Mouse (Mus musculus) C2C12 (cell line): ENCODE results near the gene Atxn7l1. TPM values are rescaled to one million over a fixed set of nuclear protein-coding genes. Genes with fewer than 3 reads are reported as not detected.

Experiments
- H3K27me3 ChIP-seq: one replicate; pipeline ENCODE4 v1.6.1; 2011; ENCODE audit not compliant: control insufficient read depth, insufficient read depth, insufficient read length
- H3K36me3 ChIP-seq: one replicate; pipeline ENCODE4 v1.6.1; 2011; ENCODE audit not compliant: control insufficient read depth, insufficient read depth
- H3K4me3 ChIP-seq: one replicate; pipeline ENCODE4 v1.5.1; 2011; ENCODE audit warnings: mild to moderate bottlenecking, control low read depth; ENCODE audit not compliant: poor library complexity, insufficient read depth, severe bottlenecking
- H3K79me2 ChIP-seq: one replicate; pipeline ENCODE4 v1.6.1; 2011; ENCODE audit not compliant: control insufficient read depth, insufficient read depth
- H3K79me3 ChIP-seq: one replicate; pipeline ENCODE4 v1.6.1; 2011; ENCODE audit warnings: low read depth, control low read depth
- H3ac ChIP-seq: one replicate; pipeline ENCODE3; 2011; ENCODE audit warnings: low read depth; ENCODE audit not compliant: control insufficient read depth, insufficient read length
- CEBPB ChIP-seq: IDR thresholded peaks from one replicate; pipeline ENCODE4 v1.6.1; 2011; ENCODE audit warnings: low read depth, mild to moderate bottlenecking, control low read depth, moderate library complexity
- CTCF ChIP-seq: IDR thresholded peaks from one replicate; pipeline ENCODE4 v1.5.1; 2011; ENCODE audit not compliant: control insufficient read depth, insufficient read depth, insufficient read length
- FOSL1 ChIP-seq: IDR thresholded peaks from one replicate; pipeline ENCODE4 v1.8.0; 2011; ENCODE audit warnings: mild to moderate bottlenecking, low read length; ENCODE audit not compliant: poor library complexity, insufficient read depth, severe bottlenecking
- MAX ChIP-seq: IDR thresholded peaks from one replicate; pipeline ENCODE4 v1.6.1; 2011; ENCODE audit warnings: mild to moderate bottlenecking, control low read depth
- MYOD1 ChIP-seq: IDR thresholded peaks from one replicate; pipeline ENCODE4 v1.6.1; 2011; ENCODE audit warnings: low read depth; ENCODE audit not compliant: control insufficient read depth, insufficient read length
- MYOG ChIP-seq: IDR thresholded peaks from one replicate; pipeline ENCODE4 v1.6.1; 2011; ENCODE audit not compliant: control insufficient read depth, insufficient read length; ENCODE audit errors: extremely low read depth
- USF1 ChIP-seq: IDR thresholded peaks from one replicate; pipeline ENCODE4 v1.6.1; 2011; ENCODE audit warnings: low read depth, mild to moderate bottlenecking, control low read depth, moderate library complexity
- polyA plus RNA-seq: library from polyadenylated mRNA; unstranded; fragments of >200 nt; fragmentation: generic; extraction: Trizol; gene quantifications from one replicate; pipeline ENCODE4 v1.2.1, GENCODE M21; 2012; ENCODE audit warnings: missing spikeins

Atxn7l1 gene
- polyA plus RNA-seq, 1 experiment = 14.6 TPM

DNA sequence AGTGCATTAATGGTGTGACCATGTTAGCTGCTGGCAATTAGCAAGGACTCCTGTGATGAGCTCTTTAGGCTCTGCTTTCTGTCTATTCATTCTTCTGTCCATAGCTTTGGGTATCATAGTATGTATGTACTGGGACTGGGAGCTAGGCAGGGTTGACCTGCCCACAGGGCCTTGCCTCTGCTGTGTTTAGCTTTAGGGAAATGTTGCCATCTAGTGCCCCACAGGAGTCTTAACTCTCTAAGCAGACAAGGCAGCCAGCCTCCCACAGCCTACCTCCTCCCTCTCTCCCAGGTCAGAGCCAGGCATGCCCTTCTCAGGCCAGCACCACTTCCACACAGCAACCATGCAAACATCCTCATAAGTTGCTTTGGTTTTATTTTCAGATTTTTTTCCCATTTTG, 38.0 kb upstream of the Atxn7l1 start:
- Histone ChIP-seq H3K36me3 (no peaks in the 10 kb centered on the region), H3K4me3 (no peak overlapping the region), H3K79me3 (no peaks in the 10 kb centered on the region), H3ac (no peak overlapping the region), H3K79me2 (no peaks in the 10 kb centered on the region), H3K27me3 (no peaks in the 10 kb centered on the region)
- TF ChIP-seq CEBPB = no peak
- peak; percentile 59 for TF ChIP-seq CTCF

DNA sequence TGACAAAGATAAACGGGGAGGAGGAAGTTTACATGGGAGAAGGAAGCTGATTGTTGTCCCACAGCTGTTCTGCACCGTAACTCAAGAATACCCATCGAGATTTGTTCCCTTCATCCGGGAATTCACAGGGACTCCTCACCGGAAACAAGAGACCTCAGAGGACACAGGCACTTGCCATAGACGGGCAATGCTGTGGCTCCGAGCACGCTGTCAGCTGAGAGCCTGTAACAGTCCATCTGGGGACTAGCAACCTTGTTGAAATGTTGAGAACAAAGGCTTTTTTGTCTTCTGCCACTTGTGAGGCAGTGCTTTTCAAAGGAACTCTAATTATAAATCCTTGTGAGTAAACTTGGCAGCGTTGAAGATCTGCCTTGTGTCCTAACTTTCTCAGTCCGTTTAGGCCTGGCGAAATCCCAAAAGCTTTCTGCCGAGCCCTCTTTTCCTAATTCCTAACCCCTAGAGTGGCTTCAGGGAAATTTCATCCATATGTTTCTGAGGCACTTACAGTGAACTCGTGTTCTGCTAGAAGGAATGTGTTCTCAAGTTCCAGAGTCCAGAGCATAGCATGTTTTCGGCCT, 36.5 kb upstream of the Atxn7l1 start:
- TF ChIP-seq CEBPB = no peak
- TF ChIP-seq CTCF = no peak
- no peak for TF ChIP-seq MAX
- no peak for TF ChIP-seq MYOG
- no peak for TF ChIP-seq MYOD1
- Histone ChIP-seq H3ac (no peak overlapping the region), H3K79me2 (no peaks in the 10 kb centered on the region), H3K36me3 (no peaks in the 10 kb centered on the region), H3K4me3 (no peak overlapping the region), H3K79me3 (no peaks in the 10 kb centered on the region), H3K27me3 (no peaks in the 10 kb centered on the region)

DNA sequence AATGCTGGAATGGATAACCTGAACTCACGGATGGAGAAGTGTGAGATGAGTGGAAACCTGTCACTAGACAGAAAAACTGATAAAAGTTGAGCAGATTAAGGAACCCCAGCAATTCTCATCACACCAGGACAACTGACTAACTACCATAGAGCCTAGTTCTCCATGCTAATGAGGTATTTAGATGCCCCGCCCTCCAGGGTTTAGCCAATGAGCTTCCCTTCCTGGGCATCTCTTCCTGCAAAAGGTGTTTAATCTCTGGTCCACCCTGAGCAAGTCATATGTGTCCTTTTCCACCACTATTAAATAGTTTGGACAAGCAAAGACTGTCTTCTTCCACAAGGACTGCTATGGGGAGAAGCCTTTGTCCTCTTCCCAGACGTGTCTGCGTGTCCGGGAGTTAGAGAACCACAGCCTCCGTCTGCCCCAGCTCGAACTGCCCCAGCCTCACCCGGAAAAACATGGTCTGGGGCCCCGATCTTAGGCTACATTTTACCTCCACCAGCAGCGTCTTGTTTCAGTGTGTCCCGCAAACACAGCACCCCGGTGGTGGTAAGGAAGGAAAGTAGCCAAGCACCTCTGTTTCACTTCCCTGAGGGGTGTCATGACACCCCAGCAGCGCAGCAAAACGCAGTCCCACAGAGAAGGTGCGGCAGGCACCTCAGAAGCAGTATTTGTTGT, 28.7 kb upstream of the Atxn7l1 start:
- TF ChIP-seq MYOG = no peak
- no peak for TF ChIP-seq CEBPB
- no peak for TF ChIP-seq MYOD1
- TF ChIP-seq USF1 = no peak
- TF ChIP-seq MAX = no peak
- no peak for TF ChIP-seq CTCF
- TF ChIP-seq FOSL1 = no peak

DNA sequence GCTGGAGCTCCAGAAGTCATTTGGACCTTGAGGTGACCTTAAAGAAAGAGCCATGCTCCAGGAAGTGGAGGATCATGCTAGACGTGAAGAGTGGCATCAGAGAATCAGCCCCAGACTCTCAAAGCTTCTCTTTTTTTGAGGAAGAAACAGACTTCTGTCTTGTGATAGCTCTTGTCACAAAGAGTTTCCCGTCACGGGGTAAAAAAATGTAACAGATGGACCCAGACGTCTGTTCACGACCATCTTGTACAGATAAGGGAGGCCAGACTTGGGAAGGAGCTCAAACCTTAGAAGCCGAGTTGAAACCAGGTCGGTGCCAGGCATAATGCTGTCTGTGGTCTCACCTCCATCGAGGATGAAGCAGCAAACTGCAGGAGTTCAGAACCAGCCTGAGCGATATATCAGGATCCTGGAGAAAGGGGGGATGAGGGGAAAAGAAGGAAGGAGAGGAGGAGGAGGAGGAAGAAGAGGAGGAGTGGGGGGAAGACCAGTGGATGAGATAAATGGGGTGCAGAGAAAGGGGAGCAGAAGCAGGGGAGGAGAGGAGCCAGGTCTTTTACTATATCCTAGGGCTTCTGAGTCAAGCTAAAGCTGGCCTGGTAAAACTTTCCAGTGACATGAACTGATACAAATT, 21.8 kb upstream of the Atxn7l1 start:
- Histone ChIP-seq H3K27me3 (no peaks in the 10 kb centered on the region), H3K4me3 (no peak overlapping the region), H3ac (no peak overlapping the region), H3K79me3 (no peaks in the 10 kb centered on the region), H3K79me2 (no peaks in the 10 kb centered on the region), H3K36me3 (no peaks in the 10 kb centered on the region)
- TF ChIP-seq CTCF (no peak), FOSL1 (no peak), MYOD1 (no peak), CEBPB (no peak), MAX (no peak)

More for the DNA sequence above, 28.7 kb upstream of the Atxn7l1 start:
- no peak overlapping the region for H3ac ChIP-seq
- no peaks in the 10 kb centered on the region for H3K36me3 ChIP-seq
- no peaks in the 10 kb centered on the region for H3K79me3 ChIP-seq
- no peak overlapping the region for H3K4me3 ChIP-seq
- no peaks in the 10 kb centered on the region for H3K79me2 ChIP-seq
- no peaks in the 10 kb centered on the region for H3K27me3 ChIP-seq

DNA sequence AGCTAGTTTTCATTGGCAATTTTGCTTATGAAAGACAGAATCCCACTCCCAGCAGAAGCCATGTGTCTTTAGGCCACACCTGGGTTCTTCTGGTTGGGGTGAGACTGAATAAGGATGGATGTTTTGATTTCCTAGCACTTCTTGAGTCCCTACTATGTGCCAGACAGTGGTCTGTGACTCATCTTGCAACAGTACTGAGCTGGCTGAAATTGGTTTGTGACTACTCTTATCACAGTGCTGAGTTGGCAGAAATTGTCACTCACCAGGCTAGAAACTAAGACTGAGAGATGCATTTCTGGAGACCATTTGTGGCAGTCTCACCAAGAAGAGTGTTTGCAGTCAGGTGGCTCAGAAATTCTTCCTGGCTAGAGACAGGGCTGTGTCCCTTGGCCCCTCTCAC, 21.2 kb upstream of the Atxn7l1 start:
- TF ChIP-seq CEBPB = no peak
- no peak for TF ChIP-seq MYOG
- TF ChIP-seq USF1 = no peak
- no peak for TF ChIP-seq MAX
- Histone ChIP-seq H3K4me3 (no peak overlapping the region), H3K79me3 (no peaks in the 10 kb centered on the region), H3ac (no peak overlapping the region), H3K79me2 (no peaks in the 10 kb centered on the region), H3K36me3 (no peaks in the 10 kb centered on the region), H3K27me3 (no peaks in the 10 kb centered on the region)

DNA sequence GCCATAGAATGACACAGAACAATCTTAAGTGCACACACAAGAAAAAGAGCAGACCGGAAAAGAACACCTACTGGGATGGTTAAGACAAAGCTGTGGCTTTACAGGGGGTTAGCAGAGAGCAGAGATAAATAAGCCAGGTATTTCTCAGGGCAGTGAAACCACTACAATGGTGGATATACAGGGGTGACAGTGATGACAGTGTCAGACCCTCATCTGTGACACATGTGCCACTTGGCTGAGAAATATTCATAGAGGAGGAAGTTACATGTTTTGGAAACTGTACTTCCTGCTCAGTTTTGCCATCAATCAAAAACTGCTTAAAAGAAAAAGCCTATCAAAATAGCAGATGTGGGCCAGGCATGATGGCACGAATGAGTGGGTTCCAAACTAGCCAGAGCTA, 19.4 kb upstream of the Atxn7l1 start:
- no peak for TF ChIP-seq MYOG
- Histone ChIP-seq H3K4me3 (no peak overlapping the region), H3ac (no peak overlapping the region), H3K36me3 (no peaks in the 10 kb centered on the region), H3K27me3 (no peaks in the 10 kb centered on the region), H3K79me2 (no peaks in the 10 kb centered on the region), H3K79me3 (no peaks in the 10 kb centered on the region)
